Mouse (Mus musculus) regulatory T cell (primary cell): ENCODE measurements around the gene Vmn1r192.
"Not testable (repeated sequence)": the region's sequence is repeated elsewhere in the genome, so short reads cannot be mapped to it uniquely, and the experiment has no call there.

Source experiments
- in situ Hi-C: fragments of 300-600 bp; cut with MboI, MseI; formaldehyde crosslinking; loops from one replicate; pipeline ENCODE4 v1.15.1; 2025; ENCODE audit warnings: high pct_unique_total_duplicates

Vmn1r192 gene

DNA sequence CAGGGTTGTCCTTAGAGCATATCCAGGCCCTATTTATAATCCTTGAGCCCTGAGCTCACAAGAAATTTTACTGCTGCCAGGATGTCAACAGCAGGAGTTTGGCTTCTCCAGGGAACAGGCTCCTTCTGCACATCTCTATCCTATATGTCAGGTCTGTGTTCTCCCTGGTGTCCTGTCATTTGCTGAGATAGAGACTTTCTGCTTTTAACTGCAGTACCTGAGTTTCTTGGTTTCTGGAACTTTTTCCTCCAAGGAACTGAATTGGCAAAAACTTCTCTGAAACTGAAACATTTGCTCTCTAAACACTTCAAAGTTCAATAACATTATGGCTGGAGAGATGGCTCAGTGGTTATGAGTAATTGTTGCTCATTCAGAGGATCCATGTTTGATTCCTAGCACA, at the start of gene Vmn1r192:
Gene Vmn1r192 (minus strand): TSS at position 101 of the 400 bp plus-strand sequence.
- in situ Hi-C loops: no loop called here

DNA sequence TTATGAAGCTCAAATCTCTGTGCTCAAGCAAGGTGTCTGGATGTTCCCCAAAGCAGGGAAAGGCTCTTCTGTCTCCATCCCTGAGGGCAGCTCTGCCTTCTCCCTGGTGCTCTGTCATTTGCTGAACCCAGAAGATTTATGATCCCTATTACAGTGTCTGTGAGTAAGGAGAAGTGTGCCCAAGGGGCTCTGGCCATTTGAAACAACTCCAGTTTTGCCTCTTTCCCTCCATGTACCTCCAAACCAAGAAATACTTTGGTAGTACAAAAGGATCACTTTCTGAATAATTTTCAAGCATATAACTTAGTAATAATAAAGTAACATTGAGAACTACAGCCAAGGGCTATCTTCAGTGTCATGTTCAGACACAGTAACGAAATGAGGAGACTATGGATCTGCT, 32.1 kb upstream of the Vmn1r192 start, which contains the start of gene Vmn1r193:
Gene Vmn1r193 (minus strand): TSS at position 101 of the 400 bp plus-strand sequence.
- in situ Hi-C loops: not testable (repeated sequence)

DNA sequence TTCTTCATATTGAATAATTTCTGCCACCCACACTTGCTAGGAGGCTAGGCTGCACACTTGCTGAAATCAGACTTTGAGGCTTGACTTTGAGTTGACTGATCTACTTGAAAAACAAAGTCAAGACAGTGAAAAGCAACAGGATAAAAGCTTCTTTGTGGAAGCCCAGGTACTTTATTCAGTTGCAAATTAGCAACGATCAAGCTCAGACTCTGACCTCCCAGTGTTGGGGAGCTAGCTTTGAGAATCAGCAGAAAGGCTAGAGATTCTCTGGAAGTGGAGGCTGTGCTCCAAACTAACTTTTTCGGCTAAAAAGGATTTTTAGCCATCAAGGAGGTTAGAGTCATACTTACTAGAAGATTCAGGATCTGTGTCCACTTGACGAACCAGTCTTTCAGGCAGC, 1.8 kb upstream of the Vmn1r192 start:
- in situ Hi-C loops: not testable (repeated sequence)

DNA sequence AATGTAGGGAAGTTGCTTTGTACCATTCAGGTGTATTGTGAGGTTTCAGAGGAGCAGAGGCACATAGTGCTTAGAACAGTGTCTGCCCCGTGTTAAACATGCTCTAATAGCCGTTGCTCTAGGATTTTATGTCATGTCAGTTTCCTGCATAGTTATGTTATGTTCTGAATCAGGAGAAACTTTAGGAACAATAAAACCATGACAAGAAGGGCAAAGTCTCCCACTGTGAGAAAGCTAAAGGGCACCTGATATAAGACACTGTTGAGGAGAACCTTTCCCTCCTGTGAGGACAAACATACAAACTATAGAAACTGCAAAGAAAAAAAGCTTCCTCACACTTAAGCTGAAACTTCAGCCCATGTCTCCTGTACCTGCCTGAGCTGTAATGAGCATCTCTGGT, 556 bp downstream of the Vmn1r192 start:
- in situ Hi-C loops: no loop called here

DNA sequence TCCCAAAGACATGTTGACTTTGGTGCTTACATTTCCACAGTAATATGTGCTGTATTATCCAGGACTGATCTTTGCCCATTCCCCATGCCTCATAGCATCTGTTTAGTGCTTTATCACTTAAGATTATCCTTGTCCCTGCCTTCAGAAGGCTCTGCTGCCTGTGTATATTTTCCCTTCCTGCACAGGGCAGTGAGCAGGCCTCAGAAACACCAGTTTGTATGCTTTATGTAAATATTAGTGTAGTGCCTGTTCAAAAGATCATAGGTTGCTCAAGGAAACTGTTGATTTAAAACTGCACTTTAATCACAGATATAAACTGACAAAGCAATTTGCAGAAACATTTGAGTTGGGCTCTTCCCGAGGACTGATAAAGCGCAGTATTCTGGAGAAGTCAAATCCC, 1.6 kb downstream of the Vmn1r192 start:
- in situ Hi-C loops: no loop called here

DNA sequence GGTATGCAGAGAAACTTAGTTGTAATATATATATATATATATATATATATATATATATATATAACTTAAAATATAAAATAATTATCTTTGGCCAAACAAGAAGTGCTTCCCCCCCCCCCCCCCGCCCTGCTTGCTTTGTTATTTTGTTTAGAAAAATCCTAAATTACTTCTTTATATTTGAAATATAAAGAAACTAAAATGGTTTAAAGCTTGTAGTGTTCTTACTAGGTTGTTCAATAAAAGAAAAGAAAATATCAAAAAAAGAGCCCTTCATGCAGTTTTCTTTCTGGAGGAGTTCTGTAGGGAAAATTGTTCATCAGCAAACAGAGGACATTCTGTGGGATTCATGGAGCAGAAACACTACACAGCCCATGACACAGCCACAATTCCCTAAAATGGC, 7.1 kb downstream of the Vmn1r192 start, which contains the start of gene Vmn1r191:
Gene Vmn1r191 (minus strand): TSS at position 101 of the 400 bp plus-strand sequence.
- in situ Hi-C loops: no loop called here

DNA sequence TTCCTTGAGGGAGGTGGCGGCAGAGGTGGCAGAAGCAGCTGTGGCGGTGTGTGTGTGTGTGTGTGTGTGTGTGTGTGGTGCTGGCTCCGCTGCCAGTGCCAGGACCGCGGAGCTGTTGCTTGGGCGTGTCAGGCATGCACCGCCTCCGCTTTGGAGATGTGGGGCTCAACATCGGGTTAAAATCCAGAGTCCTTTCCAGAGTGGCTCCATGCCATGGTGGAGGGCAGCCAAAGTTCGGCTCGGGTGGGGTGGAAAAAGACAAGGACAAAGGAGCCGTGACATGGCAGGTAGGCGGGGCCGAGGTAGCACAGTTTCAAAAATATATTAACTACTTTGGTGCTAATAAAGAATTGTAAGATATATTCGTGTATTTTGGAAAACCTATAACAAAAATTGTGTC, 22.5 kb downstream of the Vmn1r192 start:
- in situ Hi-C loops: no loop called here

DNA sequence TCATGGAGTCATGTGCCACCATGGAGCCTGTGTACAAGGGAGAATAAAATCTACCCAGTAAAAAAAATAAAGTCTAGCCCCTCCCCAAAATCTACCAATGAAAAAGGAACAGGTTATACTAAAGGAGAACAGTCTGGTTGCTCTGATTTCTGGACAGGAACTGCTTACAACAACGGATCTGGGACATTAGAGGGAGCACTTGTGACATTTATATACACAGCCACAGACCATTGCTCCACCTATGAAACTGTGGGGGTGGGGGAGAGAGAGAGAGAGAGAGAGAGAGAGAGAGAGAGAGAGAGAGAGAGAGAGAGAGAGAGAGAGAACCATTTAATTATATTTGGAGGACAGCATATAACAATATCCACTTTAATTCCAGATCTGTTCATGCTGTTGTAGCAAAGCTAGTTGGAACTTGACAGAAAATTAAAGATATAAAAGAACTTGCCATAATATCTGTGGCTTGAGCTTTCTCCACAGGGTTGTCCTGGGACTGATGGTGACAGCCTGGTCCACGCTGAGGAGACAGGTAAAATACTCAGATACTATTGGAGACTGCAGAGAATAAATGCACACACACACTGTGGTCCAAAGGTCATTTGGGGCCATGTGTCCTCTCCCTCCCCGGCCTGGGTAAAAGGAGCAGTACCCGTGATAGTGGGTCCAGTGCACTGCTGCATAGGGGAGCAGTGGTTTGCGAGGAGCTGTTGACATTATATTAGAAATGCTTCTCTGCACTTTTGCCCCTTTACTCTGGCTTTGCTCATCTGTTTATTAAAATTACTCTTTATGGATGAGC, 54.2 kb downstream of the Vmn1r192 start:
- in situ Hi-C loops: not testable (repeated sequence)
